Comparison of ENCODE assay signal across 25 mouse cellular contexts in genomic region chr7:128312375-128313059, GRCm38 (mm10). TPM values are rescaled to one million over a fixed set of nuclear protein-coding genes. Genes with fewer than 3 reads are reported as not detected.
DNase-seq lines count a peak whose midpoint lies in the region; ATAC-seq and TF ChIP-seq lines count a peak whose summit lies in the region.
"Had no signal": no experiment of that assay in that cellular context is flagged by ENCODE, and none has a peak within 500 bp of the region (broad histone marks: within the 10 kb centered on the region; RNA-seq: fewer than 3 reads in every experiment).

No protein-coding gene starts in this region.

- H3K36me3 ChIP-seq in kidney, embryonic 15.5 days, result no peaks in the 10 kb centered on the region
- H3K36me3 ChIP-seq in midbrain, embryonic 15.5 days (replicated peaks), result no peaks in the 10 kb centered on the region
- H3K36me3 ChIP-seq: embryonic facial prominence, embryonic 10.5 days; G1E; heart, embryonic 15.5 days; hindbrain, embryonic 15.5 days had no signal

- no peak for ATAC-seq in kidney, embryonic 15.5 days (replicated peaks; ENCODE audit: low FRiP score)
- peak; percentile 49 to 54; a peak in 2 of 4 replicates for ATAC-seq in hematopoietic stem cell, adult 5-6 weeks (replicated peaks in 1 of 2; ENCODE audit: insufficient read depth in 1 of 2, low FRiP score in 2 of 2, low TSS enrichment in 1 of 2, low read depth in 1 of 2, poor library complexity in 2 of 2, severe bottlenecking in 2 of 2)
- no peak for ATAC-seq in midbrain, embryonic 15.5 days (replicated peaks)
- ATAC-seq: CD4-positive, CD25-positive, alpha-beta regulatory T cell, adult 4 months; forebrain, embryonic 14.5 days; intestine, postnatal 0 days had no signal

- H3K4me2 ChIP-seq in kidney, embryonic 15.5 days, result no peak overlapping the region
- no peak overlapping the region for H3K4me2 ChIP-seq in midbrain, embryonic 15.5 days
- H3K4me2 ChIP-seq: heart, embryonic 15.5 days; hindbrain, embryonic 15.5 days had no signal

- peak overlapping the region; percentile 49; the same call in 1 of the 2 replicates for H3K27ac ChIP-seq in kidney, embryonic 15.5 days
- peak overlapping the region; percentile 47 for H3K27ac ChIP-seq in bone marrow macrophage, adult 2 months (ENCODE audit: insufficient read depth, low read depth, low read length)
- H3K27ac ChIP-seq in midbrain, embryonic 15.5 days, result no peak overlapping the region
- H3K27ac ChIP-seq: embryonic facial prominence, embryonic 10.5 days; heart, embryonic 15.5 days; hindbrain, embryonic 15.5 days had no signal

- peaks cover 41% of the 10 kb centered on the region for H3K4me1 ChIP-seq in kidney, embryonic 15.5 days
- peaks cover 38% of the 10 kb centered on the region for H3K4me1 ChIP-seq in bone marrow macrophage, adult 2 months (ENCODE audit: control insufficient read depth, insufficient read depth, low read length)
- H3K4me1 ChIP-seq in midbrain, embryonic 15.5 days, result no peaks in the 10 kb centered on the region

- no peak for TF ChIP-seq POLR2A in bone marrow macrophage, adult 2 months (IDR thresholded peaks at IDR 0.05; ENCODE audit: borderline replicate concordance, low read depth, low read length)

- no peak overlapping the region for H3K9ac ChIP-seq in kidney, embryonic 15.5 days
- H3K9ac ChIP-seq in midbrain, embryonic 15.5 days, result no peak overlapping the region
- H3K9ac ChIP-seq: heart, embryonic 15.5 days; hindbrain, embryonic 15.5 days had no signal

- no peak overlapping the region for H3K4me3 ChIP-seq in kidney, embryonic 15.5 days (replicated peaks)
- no peak overlapping the region for H3K4me3 ChIP-seq in bone marrow macrophage, adult 2 months (ENCODE audit: insufficient read depth, low read length)
- no peak overlapping the region for H3K4me3 ChIP-seq in midbrain, embryonic 15.5 days
- H3K4me3 ChIP-seq: embryonic facial prominence, embryonic 10.5 days; heart, embryonic 15.5 days; hindbrain, embryonic 15.5 days had no signal

- no peaks in the 10 kb centered on the region for H3K27me3 ChIP-seq in kidney, embryonic 15.5 days
- H3K27me3 ChIP-seq in midbrain, embryonic 15.5 days (replicated peaks), result no peaks in the 10 kb centered on the region
- H3K27me3 ChIP-seq: heart, embryonic 15.5 days; hindbrain, embryonic 15.5 days had no signal

- WGBS in kidney, embryonic 15.5 days, result 73% methylated on average over 13 of the region's 13 CpGs
- 83% methylated on average over 13 of the region's 13 CpGs for WGBS in midbrain, embryonic 15.5 days

- no peaks in the 10 kb centered on the region for H3K9me3 ChIP-seq in kidney, embryonic 15.5 days (replicated peaks)
- no peaks in the 10 kb centered on the region for H3K9me3 ChIP-seq in midbrain, embryonic 15.5 days
- H3K9me3 ChIP-seq: embryonic facial prominence, embryonic 10.5 days; G1E; heart, embryonic 15.5 days; hindbrain, embryonic 15.5 days had no signal

- DNase-seq in kidney, postnatal 36 days, result no peak
- peak; percentile 26 for DNase-seq in 416B (ENCODE audit: low read depth)
- DNase-seq in cerebellum, adult 11 months, result no peak
- DNase-seq: adrenal gland, adult 8-10 months; adrenal gland, postnatal 36 days; B cell, adult 2 months; cerebellum, adult 18-20 months; cerebellum, adult 9-11 months; cerebellum, postnatal 36 days; gastrocnemius, postnatal 10 days; heart, postnatal 14 days had no signal

- no peak for TF ChIP-seq CTCF in bone marrow macrophage, adult 2 months (IDR thresholded peaks at IDR 0.05; ENCODE audit: low read depth, low read length)

RNA-seq across cellular contexts. Expression of gene BC017158, which starts 14.5 kb away (rescaled TPM):
- 29.1 and 31.7 TPM in 2 replicates for polyA plus RNA-seq in kidney, embryonic 15.5 days (2015; fragmentation: Nextera tagmentation; extraction: Ambion mirVana)
- polyA plus RNA-seq in bone marrow macrophage, adult 2 months (2012; ENCODE audit: insufficient read depth, insufficient read length, missing spikeins), result 16.7 and 18.4 TPM in 2 replicates
- 20.9 and 22.7 TPM in 2 replicates for total RNA-seq in hematopoietic stem cell, adult 5-6 weeks (2017)
- 21.6 and 24.6 TPM in 2 replicates for polyA plus RNA-seq in midbrain, embryonic 15.5 days (2015; fragmentation: Nextera tagmentation; extraction: Ambion mirVana)

RNA-seq across cellular contexts. Expression of gene Slc5a2, which starts 47.1 kb away (rescaled TPM):
- polyA plus RNA-seq in kidney, embryonic 15.5 days (2015; fragmentation: Nextera tagmentation; extraction: Ambion mirVana), result 5.6 and 8.4 TPM in 2 replicates
- not detected in 2 replicates for polyA plus RNA-seq in bone marrow macrophage, adult 2 months (2012; ENCODE audit: insufficient read depth, insufficient read length, missing spikeins)
- 0.50 TPM in 1 of 2 replicates, not detected in the other for total RNA-seq in hematopoietic stem cell, adult 5-6 weeks (2017)
- 0.12 TPM in 1 of 2 replicates, not detected in the other for polyA plus RNA-seq in midbrain, embryonic 15.5 days (2015; fragmentation: Nextera tagmentation; extraction: Ambion mirVana)
- total RNA-seq: adrenal gland, adult 8-10 months; adrenal gland, postnatal 36 days; gastrocnemius, postnatal 10 days; gastrocnemius, postnatal 4 days; heart, postnatal 14 days had no signal
- polyA plus RNA-seq: embryonic facial prominence, embryonic 14.5 days; forebrain, embryonic 14.5 days; heart, embryonic 15.5 days; hindbrain, embryonic 11.5 days; hindbrain, embryonic 15.5 days; intestine, postnatal 0 days had no signal

Comparison
In these comparisons a context has a peak if more than half of its experiments do, and no peak if none do; other contexts are left out.
1. ATAC-seq: peak in hematopoietic stem cell, adult 5-6 weeks (2 of 2); none in kidney, embryonic 15.5 days (single experiment) and midbrain, embryonic 15.5 days (single experiment).